Mouse (Mus musculus): ENCODE data around the gene Tex38. TPM values are rescaled to one million over a fixed set of nuclear protein-coding genes. Genes with fewer than 3 reads are reported as not detected.

Gene Tex38
- polyA plus RNA-seq, 1 experiment from 2014 or later, result 0.30 TPM

- Histone ChIP-seq H3K36me3 (no peaks in the 10 kb centered on the region), H3K9me3 (no peaks in the 10 kb centered on the region), H3K4me1 (replicated peaks) (no peaks in the 10 kb centered on the region), H3K27ac (no peak overlapping the region), H3K27me3 (replicated peaks) (no peaks in the 10 kb centered on the region), H3K4me3 (replicated peaks) (no peak overlapping the region), H3K9ac (no peak overlapping the region), H3K4me2 (replicated peaks) (no peak overlapping the region)
- no peak for ATAC-seq
- WGBS, result 81% methylated on average over 4 of the region's 4 CpGs
These were observed 31.5 kb upstream of the Tex38 start for GRCm38 (mm10) chr4:115812326-115812725.

GRCm38 (mm10) chr4:115799981-115800380, 19.2 kb upstream of the Tex38 start:
- Histone ChIP-seq H3K36me3 (peaks cover 3% of the 10 kb centered on the region; the same call in 1 of the 2 replicates), H3K9me3 (no peaks in the 10 kb centered on the region), H3K27me3 (replicated peaks) (no peaks in the 10 kb centered on the region), H3K4me2 (replicated peaks) (no peak overlapping the region), H3K4me3 (replicated peaks) (no peak overlapping the region), H3K27ac (no peak overlapping the region), H3K9ac (no peak overlapping the region), H3K4me1 (replicated peaks) (no peaks in the 10 kb centered on the region)
- no peak for ATAC-seq
- 75% methylated on average over 3 of the region's 3 CpGs for WGBS

- H3K4me2 ChIP-seq (replicated peaks), result no peak overlapping the region
- 34% methylated on average over 3 of the region's 3 CpGs for WGBS
- H3K4me3 ChIP-seq (replicated peaks), result no peak overlapping the region
- 0 out of 2 replicates have a peak, but pooled peaks cover 3% of the 10 kb centered on the region for H3K4me1 ChIP-seq (replicated peaks)
- H3K9ac ChIP-seq, result no peak overlapping the region
- peak; percentile 98 for ATAC-seq
- no peaks in the 10 kb centered on the region for H3K27me3 ChIP-seq (replicated peaks)
- H3K9me3 ChIP-seq, result no peaks in the 10 kb centered on the region
- H3K36me3 ChIP-seq, result peaks cover 3% of the 10 kb centered on the region; the same call in 1 of the 2 replicates
- H3K27ac ChIP-seq, result peak overlapping the region; percentile 48
These were observed 14.5 kb upstream of the Tex38 start for GRCm38 (mm10) chr4:115795360-115795759.

GRCm38 (mm10) chr4:115790864-115791263, 10.0 kb upstream of the Tex38 start:
- H3K36me3 ChIP-seq, result 0 out of 2 replicates have a peak, but pooled peaks cover 2% of the 10 kb centered on the region
- H3K9me3 ChIP-seq, result no peaks in the 10 kb centered on the region
- WGBS, result 81% methylated on average over 3 of the region's 3 CpGs
- no peaks in the 10 kb centered on the region for H3K27me3 ChIP-seq (replicated peaks)
- H3K27ac ChIP-seq, result no peak overlapping the region
- no peak overlapping the region for H3K4me2 ChIP-seq (replicated peaks)
- H3K9ac ChIP-seq, result no peak overlapping the region
- H3K4me3 ChIP-seq (replicated peaks), result no peak overlapping the region
- H3K4me1 ChIP-seq (replicated peaks), result peaks cover 5% of the 10 kb centered on the region; the same call in 1 of the 2 replicates
- no peak for ATAC-seq

GRCm38 (mm10) chr4:115785511-115786034, 4.8 kb upstream of the Tex38 start:
- 48% methylated on average over 7 of the region's 7 CpGs for WGBS
- H3K9me3 ChIP-seq, result no peaks in the 10 kb centered on the region
- H3K9ac ChIP-seq, result peak overlapping the region; percentile 83
- 0 out of 2 replicates have a peak, but pooled peaks cover 2% of the 10 kb centered on the region for H3K36me3 ChIP-seq
- peak; percentile 48 for ATAC-seq
- peak overlapping the region; percentile 70 for H3K27ac ChIP-seq
- H3K27me3 ChIP-seq (replicated peaks), result no peaks in the 10 kb centered on the region
- H3K4me1 ChIP-seq (replicated peaks), result peaks cover 6% of the 10 kb centered on the region; the same call in 1 of the 2 replicates
- peak overlapping the region; percentile 85 for H3K4me3 ChIP-seq (replicated peaks)
- H3K4me2 ChIP-seq (replicated peaks), result peak overlapping the region; percentile 89

- Histone ChIP-seq H3K4me3 (replicated peaks) (peak within 1 kb of the TSS; percentile 85), H3K4me1 (replicated peaks) (peaks cover 6% of the 10 kb centered on the region; the same call in 1 of the 2 replicates), H3K9ac (peak within 1 kb of the TSS; percentile 83), H3K27ac (peak within 1 kb of the TSS; percentile 70), H3K27me3 (replicated peaks) (no peaks in the 10 kb centered on the region), H3K4me2 (replicated peaks) (peak within 1 kb of the TSS; percentile 89), H3K9me3 (no peaks in the 10 kb centered on the region), H3K36me3 (0 out of 2 replicates have a peak, but pooled peaks cover 2% of the 10 kb centered on the region)
- WGBS, result under 1% methylated on average over 69 of the region's 69 CpGs
- ATAC-seq, result peak; percentile 93
These were observed 4.1 kb upstream of the Tex38 start, which contains the start of gene Atpaf1 for GRCm38 (mm10) chr4:115784769-115785510. Gene Atpaf1 (plus strand): TSS chr4:115784812.

- WGBS, result 86% methylated on average over 5 of the region's 5 CpGs
- H3K36me3 ChIP-seq, result 0 out of 2 replicates have a peak, but pooled peaks cover 2% of the 10 kb centered on the region
- H3K9me3 ChIP-seq, result no peaks in the 10 kb centered on the region
- H3K27ac ChIP-seq, result no peak overlapping the region
- ATAC-seq, result no peak
- peaks cover 6% of the 10 kb centered on the region; the same call in 1 of the 2 replicates for H3K4me1 ChIP-seq (replicated peaks)
- no peak overlapping the region for H3K9ac ChIP-seq
- no peaks in the 10 kb centered on the region for H3K27me3 ChIP-seq (replicated peaks)
- H3K4me3 ChIP-seq (replicated peaks), result no peak overlapping the region
- no peak overlapping the region for H3K4me2 ChIP-seq (replicated peaks)
These were observed 1.4 kb upstream of the Tex38 start for GRCm38 (mm10) chr4:115782026-115782805.

- Histone ChIP-seq H3K27ac (no peak overlapping the region), H3K9ac (no peak overlapping the region), H3K27me3 (replicated peaks) (no peaks in the 10 kb centered on the region), H3K4me1 (replicated peaks) (no peaks in the 10 kb centered on the region), H3K36me3 (0 out of 2 replicates have a peak, but pooled peaks cover 2% of the 10 kb centered on the region), H3K9me3 (no peaks in the 10 kb centered on the region), H3K4me2 (replicated peaks) (no peak overlapping the region), H3K4me3 (replicated peaks) (no peak overlapping the region)
- 36% methylated on average over 6 of the region's 6 CpGs for WGBS
- no peak for ATAC-seq
These were observed 549 bp downstream of the Tex38 start for GRCm38 (mm10) chr4:115780269-115780668.

GRCm38 (mm10) chr4:115777627-115778026, 3.2 kb downstream of the Tex38 start:
- 84% methylated on average over 2 of the region's 2 CpGs for WGBS
- ATAC-seq, result no peak
- Histone ChIP-seq H3K27ac (no peak overlapping the region), H3K27me3 (replicated peaks) (no peaks in the 10 kb centered on the region), H3K9me3 (no peaks in the 10 kb centered on the region), H3K36me3 (peaks cover 2% of the 10 kb centered on the region; the same call in 1 of the 2 replicates), H3K4me3 (replicated peaks) (no peak overlapping the region), H3K9ac (no peak overlapping the region), H3K4me2 (replicated peaks) (no peak overlapping the region), H3K4me1 (replicated peaks) (no peaks in the 10 kb centered on the region)

GRCm38 (mm10) chr4:115775056-115775455, 5.8 kb downstream of the Tex38 start:
- Histone ChIP-seq H3K4me2 (replicated peaks) (no peak overlapping the region), H3K4me3 (replicated peaks) (no peak overlapping the region), H3K36me3 (peaks cover 7% of the 10 kb centered on the region), H3K9me3 (no peaks in the 10 kb centered on the region), H3K27ac (no peak overlapping the region), H3K9ac (no peak overlapping the region), H3K27me3 (replicated peaks) (no peaks in the 10 kb centered on the region), H3K4me1 (replicated peaks) (no peaks in the 10 kb centered on the region)
- 89% methylated on average over 6 of the region's 6 CpGs for WGBS
- no peak for ATAC-seq

- Histone ChIP-seq H3K9ac (no peak overlapping the region), H3K27ac (peak overlapping the region; percentile 77), H3K4me3 (replicated peaks) (0 out of 2 replicates have a peak overlapping the region, but pooled peaks have one; percentile 7), H3K9me3 (no peaks in the 10 kb centered on the region), H3K27me3 (replicated peaks) (no peaks in the 10 kb centered on the region), H3K36me3 (peaks cover 5% of the 10 kb centered on the region; the same call in 1 of the 2 replicates), H3K4me2 (replicated peaks) (peak overlapping the region; percentile 17; the same call in 1 of the 2 replicates), H3K4me1 (replicated peaks) (no peaks in the 10 kb centered on the region)
- ATAC-seq, result peak; percentile 87
- 50% methylated on average over 11 of the region's 11 CpGs for WGBS
These were observed 13.0 kb downstream of the Tex38 start for GRCm38 (mm10) chr4:115767647-115768467.

Measured in intestine, embryonic 15.5 days (tissue).